Mouse (Mus musculus): ENCODE results near the gene Zbtb6.

The Zbtb6 gene

GRCm38 (mm10) chr2:37442611-37443591 lies at the start of gene Zbtb6, which contains the start of the genes Zbtb26 and Rabgap1:
TSS of gene Zbtb6 (minus strand) at chr2:37443171.
TSS of gene Zbtb26 (minus strand) at chr2:37443135.
TSS of gene Rabgap1 (plus strand) at chr2:37443279.
- in situ Hi-C loops (cut with MboI; ENCODE audit: unreplicated experiment in 2 of 2): no loop called here

GRCm38 (mm10) chr2:37488956-37489355 lies 46.0 kb upstream of the Zbtb6 start:
- in situ Hi-C loops (cut with MboI; ENCODE audit: unreplicated experiment in 2 of 2): loop anchor here (5.0 kb wide), 3 partner anchors 102 to 283 kb away; no protein-coding TSS in a partner anchor

- in situ Hi-C loops (cut with MboI; ENCODE audit: unreplicated experiment in 2 of 2): loop anchor here (5.0 kb wide), 3 partner anchors 99 to 286 kb away; no protein-coding TSS in a partner anchor
These were observed 43.4 kb upstream of the Zbtb6 start for GRCm38 (mm10) chr2:37486408-37486807.

GRCm38 (mm10) chr2:37485370-37485769 lies 42.4 kb upstream of the Zbtb6 start:
- in situ Hi-C loops (cut with MboI; ENCODE audit: unreplicated experiment in 2 of 2): loop anchor here (5.0 kb wide), 3 partner anchors 98 to 287 kb away; no protein-coding TSS in a partner anchor

- in situ Hi-C loops (cut with MboI; ENCODE audit: unreplicated experiment in 2 of 2): no loop called here
These were observed 41.2 kb upstream of the Zbtb6 start for GRCm38 (mm10) chr2:37484165-37484564.

GRCm38 (mm10) chr2:37480039-37480438 lies 37.1 kb upstream of the Zbtb6 start:
- in situ Hi-C loops (cut with MboI; ENCODE audit: unreplicated experiment in 2 of 2): no loop called here

- in situ Hi-C loops (cut with MboI; ENCODE audit: unreplicated experiment in 2 of 2): loop anchor here in 1 of 2 experiments (10.0 kb wide), 1 partner anchor 75 kb away; no protein-coding TSS in a partner anchor
These were observed 36.6 kb upstream of the Zbtb6 start for GRCm38 (mm10) chr2:37479559-37479958.

- in situ Hi-C loops (cut with MboI; ENCODE audit: unreplicated experiment in 2 of 2): no loop called here
These were observed 23.3 kb upstream of the Zbtb6 start for GRCm38 (mm10) chr2:37466266-37466665.

GRCm38 (mm10) chr2:37460707-37461106 lies 17.7 kb upstream of the Zbtb6 start:
- in situ Hi-C loops (cut with MboI; ENCODE audit: unreplicated experiment in 2 of 2): no loop called here

- in situ Hi-C loops (cut with MboI; ENCODE audit: unreplicated experiment in 2 of 2): no loop called here
These were observed 9.4 kb upstream of the Zbtb6 start for GRCm38 (mm10) chr2:37452376-37452760.

GRCm38 (mm10) chr2:37451667-37452375 lies 8.8 kb upstream of the Zbtb6 start:
- in situ Hi-C loops (cut with MboI; ENCODE audit: unreplicated experiment in 2 of 2): no loop called here

GRCm38 (mm10) chr2:37431609-37432008 lies 11.4 kb downstream of the Zbtb6 start:
- in situ Hi-C loops (cut with MboI; ENCODE audit: unreplicated experiment in 2 of 2): no loop called here

- in situ Hi-C loops (cut with MboI; ENCODE audit: unreplicated experiment in 2 of 2): no loop called here
These were observed 12.1 kb downstream of the Zbtb6 start for GRCm38 (mm10) chr2:37430593-37431464.

GRCm38 (mm10) chr2:37423671-37424070 lies 19.3 kb downstream of the Zbtb6 start:
- in situ Hi-C loops (cut with MboI; ENCODE audit: unreplicated experiment in 2 of 2): no loop called here

- in situ Hi-C loops (cut with MboI; ENCODE audit: unreplicated experiment in 2 of 2): no loop called here
These were observed 20.4 kb downstream of the Zbtb6 start, which contains the start of gene Rc3h2 for GRCm38 (mm10) chr2:37422306-37423304. TSS of gene Rc3h2 (minus strand) at chr2:37422903.

- in situ Hi-C loops (cut with MboI; ENCODE audit: unreplicated experiment in 2 of 2): no loop called here
These were observed 21.1 kb downstream of the Zbtb6 start for GRCm38 (mm10) chr2:37421903-37422302.

GRCm38 (mm10) chr2:37395539-37395938 lies 47.4 kb downstream of the Zbtb6 start:
- in situ Hi-C loops (cut with MboI; ENCODE audit: unreplicated experiment in 2 of 2): loop anchor here (25.0 kb wide), 1 partner anchor 217 kb away; no protein-coding TSS in a partner anchor

GRCm38 (mm10) chr2:37382921-37383320 lies 60.0 kb downstream of the Zbtb6 start:
- in situ Hi-C loops (cut with MboI; ENCODE audit: unreplicated experiment in 2 of 2): loop anchor here (5.0 to 25.0 kb wide), 3 partner anchors 104 to 389 kb away; no protein-coding TSS in a partner anchor

- in situ Hi-C loops (cut with MboI; ENCODE audit: unreplicated experiment in 2 of 2): loop anchor here (5.0 to 25.0 kb wide), 3 partner anchors 107 to 392 kb away; no protein-coding TSS in a partner anchor
These were observed 62.8 kb downstream of the Zbtb6 start for GRCm38 (mm10) chr2:37380189-37380588.

Data from v-Abl transformed pro-B cells (cell line).